Mouse (Mus musculus) forebrain, postnatal 0 days (tissue): ENCODE data around the gene Igfbp7. TPM values are rescaled to one million over a fixed set of nuclear protein-coding genes. Genes with fewer than 3 reads are reported as not detected.
A peak's percentile ranks its signal among the peaks of the same experiment; 100 is the strongest.

ENCODE experiments used
- ATAC-seq: fragments of 200-750 bp; cut with Nextera tagmentation; 2 replicates; pipeline ENCODE4 v1.8.0; 2017; ENCODE audit warnings: mild to moderate bottlenecking, moderate library complexity
- DNase-seq: peaks from one replicate; pipeline ENCODE4 v3.0.0-alpha.2; 2015
- H3K27ac ChIP-seq: fragments of 300-500 bp; sonication (generic); 2 replicates; pipeline ENCODE4 v1.5.1; 2014; ENCODE audit warnings: low read depth, mild to moderate bottlenecking, antibody characterized with exemption, low read length, moderate library complexity, mixed read lengths
- H3K27me3 ChIP-seq: fragments of 300-500 bp; sonication (generic); 2 replicates; pipeline ENCODE4 v1.6.1; 2014; ENCODE audit warnings: mild to moderate bottlenecking, low read length, mixed read lengths; ENCODE audit not compliant: insufficient read depth
- H3K36me3 ChIP-seq: fragments of 300-500 bp; sonication (generic); 2 replicates; pipeline ENCODE4 v1.6.1; 2014; ENCODE audit warnings: mild to moderate bottlenecking, moderate library complexity; ENCODE audit not compliant: insufficient read depth
- H3K4me1 ChIP-seq: fragments of 300-500 bp; sonication (generic); 2 replicates; pipeline ENCODE4 v1.6.1; 2014; ENCODE audit warnings: antibody characterized with exemption; ENCODE audit not compliant: insufficient read depth
- H3K4me2 ChIP-seq: fragments of 300-500 bp; sonication (generic); 2 replicates; pipeline ENCODE4 v1.6.1; 2014; ENCODE audit warnings: low read depth, mild to moderate bottlenecking, moderate library complexity
- H3K4me3 ChIP-seq: fragments of 300-500 bp; sonication (generic); 2 replicates; pipeline ENCODE4 v1.5.1; 2014; ENCODE audit warnings: low read depth, low read length, mixed read lengths
- H3K9ac ChIP-seq: fragments of 300-500 bp; sonication (generic); 2 replicates; pipeline ENCODE4 v1.6.1; 2014; ENCODE audit warnings: mild to moderate bottlenecking
- H3K9me3 ChIP-seq: fragments of 300-500 bp; sonication (generic); 2 replicates; pipeline ENCODE4 v1.6.1; 2016; ENCODE audit warnings: low read length
- CTCF ChIP-seq: sonication (generic); IDR thresholded peaks from 2 replicates; pipeline ENCODE4 v1.5.1; 2016; ENCODE audit warnings: antibody characterized with exemption, control low read depth, low read depth
- WGBS: fragments of 180-500 bp; shearing (Covaris S2); extraction: QIAGEN DNeasy Blood & Tissue Kit; methylation state at CpG from one replicate; pipeline ENCODE4 v1.1.7; 2014; 5-methylcytosine and 5-hydroxymethylcytosine counted together
- polyA plus RNA-seq: library from polyadenylated mRNA; unstranded; fragments of >200 nt; fragmentation: Nextera tagmentation; extraction: Ambion mirVana; gene quantifications from 2 replicates; pipeline ENCODE4 v1.2.1, GENCODE M21; 2015
- total RNA-seq: library from RNA; depleted of rRNA; stranded (reverse); fragments of >200 nt; gene quantifications from 2 replicates; pipeline ENCODE4 v1.2.3, GENCODE M21; 2014; rRNA removed

Igfbp7 gene
- total RNA-seq, result 39.8 and 44.3 TPM in 2 replicates
- 88.3 and 97.2 TPM in 2 replicates for polyA plus RNA-seq

DNA sequence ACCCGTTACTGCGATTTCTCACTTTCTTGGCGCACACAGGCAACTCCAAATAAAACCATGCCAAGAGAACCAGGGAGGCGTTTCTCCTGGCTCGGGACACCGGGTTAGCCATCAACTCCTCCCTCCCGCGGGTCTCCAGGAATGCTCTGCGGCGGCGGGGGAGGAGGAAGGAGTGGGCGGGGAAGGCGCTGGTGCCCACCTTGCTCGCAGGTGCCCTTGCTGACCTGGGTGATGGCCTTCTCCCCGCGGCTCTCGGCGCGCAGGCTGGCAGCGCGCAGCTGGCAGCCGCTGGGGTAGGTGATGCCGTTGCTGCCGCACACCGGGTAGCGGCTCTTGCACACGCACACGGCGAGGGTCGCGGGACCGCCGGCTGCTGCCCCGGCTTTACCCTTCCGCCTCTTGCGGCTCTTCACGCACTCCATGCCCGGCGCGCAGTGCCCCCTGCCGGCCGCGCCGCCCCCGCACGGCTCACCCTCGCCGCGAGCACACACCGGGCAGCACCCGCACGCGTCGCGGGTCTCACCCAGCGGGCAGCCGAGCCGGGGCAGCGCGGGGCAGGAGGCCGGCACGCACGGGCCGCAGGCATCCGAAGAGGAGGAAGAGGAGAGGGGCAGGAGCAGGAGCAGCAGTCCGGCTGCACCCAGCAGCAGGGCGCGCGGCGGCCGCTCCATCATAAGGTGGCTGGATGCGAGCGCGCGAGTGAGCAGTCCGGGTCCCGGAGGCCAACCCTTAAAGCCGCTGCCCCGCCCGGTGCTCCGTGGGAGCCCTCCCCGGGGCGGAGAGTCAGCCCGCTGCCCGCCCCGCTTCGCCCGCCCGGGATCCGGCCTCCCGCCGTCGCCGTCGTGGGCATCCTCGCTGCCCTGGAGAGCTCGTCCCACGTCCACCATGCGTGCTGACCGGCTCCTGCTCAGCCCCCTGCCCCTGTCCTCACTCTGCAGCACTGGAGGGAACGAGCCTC is at the start of gene Igfbp7:
Igfbp7 (minus strand) TSS at position 701 of the 958 bp plus-strand sequence.
- 7% methylated on average over 84 of the region's 101 CpGs for WGBS
- H3K4me2 ChIP-seq, result peak within 1 kb of the TSS; percentile 85
- peak; percentile 67 for DNase-seq

DNA sequence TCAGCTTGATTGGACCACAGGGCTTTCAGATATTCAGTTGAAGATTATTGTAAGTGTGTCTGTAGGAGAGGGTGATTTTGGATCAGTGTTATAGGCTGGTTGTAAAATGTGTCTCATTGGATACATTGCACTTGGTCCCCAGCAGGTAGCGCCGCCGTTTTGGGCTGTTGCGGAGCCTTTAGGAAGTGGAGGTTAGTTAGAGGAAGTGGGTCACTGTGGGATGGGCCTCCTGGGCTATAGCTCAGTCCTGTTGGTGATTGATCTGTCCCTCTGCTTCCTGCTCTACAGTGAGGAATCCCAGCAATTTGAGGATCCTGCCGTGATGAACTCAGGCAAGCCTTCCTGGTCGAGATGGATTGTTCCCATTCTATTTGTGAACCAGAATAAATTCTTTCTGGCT is 44.3 kb upstream of the Igfbp7 start:
- Histone ChIP-seq H3K4me1 (no peaks in the 10 kb centered on the region), H3K4me2 (no peak overlapping the region), H3K4me3 (no peak overlapping the region), H3K27ac (no peak overlapping the region), H3K27me3 (no peaks in the 10 kb centered on the region), H3K9ac (no peak overlapping the region), H3K36me3 (no peaks in the 10 kb centered on the region), H3K9me3 (no peaks in the 10 kb centered on the region)
- DNase-seq (no peak), ATAC-seq (no peak)
- TF ChIP-seq CTCF, result no peak
- WGBS, result 84% methylated on average over 6 of the region's 6 CpGs

More for the DNA sequence above, at the start of gene Igfbp7:
- Histone ChIP-seq H3K27me3 (no peaks in the 10 kb centered on the region), H3K4me1 (no peaks in the 10 kb centered on the region), H3K4me3 (peak within 1 kb of the TSS; percentile 59), H3K27ac (no peak within 1 kb of the TSS), H3K36me3 (no peaks in the 10 kb centered on the region), H3K9me3 (no peaks in the 10 kb centered on the region), H3K9ac (peak within 1 kb of the TSS; percentile 42)
- peak; percentile 76 for TF ChIP-seq CTCF
- peak; percentile 96 for ATAC-seq

DNA sequence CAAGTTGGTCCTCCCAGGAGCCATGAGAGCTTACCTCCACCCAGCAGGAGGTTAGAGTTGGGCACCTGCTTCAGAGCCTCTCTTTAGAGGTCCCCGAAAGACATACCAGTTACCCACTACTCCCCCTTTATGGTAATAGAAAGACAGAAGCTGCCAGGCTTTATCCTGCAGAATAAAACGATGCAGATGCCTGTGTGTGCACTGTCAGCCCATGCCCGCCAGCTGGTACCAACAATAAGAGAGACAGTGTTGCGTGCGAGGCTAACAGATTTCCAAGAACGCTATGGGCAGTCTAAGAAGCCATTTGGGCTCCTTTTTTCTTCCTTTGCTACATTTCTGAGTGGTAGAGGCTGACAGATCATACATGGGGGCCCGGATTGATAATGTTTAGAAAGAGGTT is 41.7 kb upstream of the Igfbp7 start:
- Histone ChIP-seq H3K9ac (no peak overlapping the region), H3K4me1 (no peaks in the 10 kb centered on the region), H3K27ac (no peak overlapping the region), H3K9me3 (no peaks in the 10 kb centered on the region), H3K4me2 (no peak overlapping the region), H3K4me3 (no peak overlapping the region), H3K27me3 (no peaks in the 10 kb centered on the region), H3K36me3 (no peaks in the 10 kb centered on the region)
- DNase-seq (peak; percentile 40), ATAC-seq (peak; percentile 78)
- WGBS, result 66% methylated on average over 7 of the region's 7 CpGs
- no peak for TF ChIP-seq CTCF

DNA sequence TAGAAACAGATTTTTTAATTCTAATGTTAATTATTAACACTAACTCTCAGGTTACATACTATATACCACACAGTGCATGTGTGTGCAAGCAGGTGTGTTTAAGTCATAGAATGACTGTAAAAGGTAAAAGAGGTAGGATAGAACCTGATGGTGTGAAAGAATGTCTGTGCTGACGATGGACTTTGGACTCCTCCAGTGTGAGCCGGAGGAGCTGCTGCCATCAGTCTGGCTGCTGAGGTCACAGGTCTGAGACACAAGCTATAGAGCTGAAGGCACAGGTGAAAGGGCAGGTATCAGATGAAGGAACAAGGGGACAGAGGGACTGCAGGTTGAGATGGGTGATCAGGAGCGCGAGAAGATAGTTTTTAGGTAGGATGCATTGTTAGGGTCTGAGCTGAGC is 37.6 kb upstream of the Igfbp7 start:
- DNase-seq (no peak), ATAC-seq (no peak)
- no peak overlapping the region for H3K4me2 ChIP-seq
- TF ChIP-seq CTCF, result no peak
- 94% methylated on average over 4 of the region's 4 CpGs for WGBS
- no peaks in the 10 kb centered on the region for H3K4me1 ChIP-seq
- H3K27me3 ChIP-seq, result no peaks in the 10 kb centered on the region
- no peak overlapping the region for H3K9ac ChIP-seq
- H3K36me3 ChIP-seq, result no peaks in the 10 kb centered on the region
- H3K4me3 ChIP-seq, result no peak overlapping the region
- no peaks in the 10 kb centered on the region for H3K9me3 ChIP-seq
- H3K27ac ChIP-seq, result no peak overlapping the region

DNA sequence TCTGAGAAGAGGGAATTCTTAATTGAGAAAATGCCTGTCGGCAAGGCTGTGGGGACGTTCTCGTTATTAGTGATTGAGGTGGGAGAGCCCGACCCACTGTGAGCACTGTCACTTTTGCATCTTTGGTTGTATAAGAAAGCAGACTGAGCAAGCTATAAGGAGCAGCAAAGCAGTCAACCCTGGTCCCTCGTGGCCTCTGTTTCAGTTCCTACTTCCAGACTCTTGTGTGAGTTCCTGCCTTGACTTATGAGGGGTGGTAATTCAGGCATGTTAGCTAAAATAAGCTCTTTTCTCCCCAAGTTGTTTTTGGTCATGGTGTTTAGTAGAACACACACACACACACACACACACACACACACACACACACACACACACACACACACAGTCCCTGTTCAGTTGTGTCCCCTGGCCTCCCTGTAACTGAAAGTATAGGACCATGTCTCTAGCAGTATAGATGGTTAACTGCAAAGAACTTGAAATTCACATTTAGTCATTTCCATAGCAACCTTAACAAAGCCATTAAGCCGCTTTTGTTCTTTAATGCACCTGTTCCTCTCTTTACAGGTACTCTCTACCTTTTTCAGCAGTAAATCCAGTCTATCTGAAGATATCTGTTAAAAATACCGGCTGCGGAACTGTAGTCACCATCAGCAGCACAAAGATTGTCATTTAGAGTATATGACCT is 36.2 kb upstream of the Igfbp7 start:
- 52% methylated on average over 8 of the region's 8 CpGs for WGBS
- peak; percentile 66 for ATAC-seq
- H3K9me3 ChIP-seq, result no peaks in the 10 kb centered on the region
- TF ChIP-seq CTCF, result no peak
- no peaks in the 10 kb centered on the region for H3K36me3 ChIP-seq
- H3K4me3 ChIP-seq, result no peak overlapping the region
- no peak overlapping the region; the same call in 1 of the 2 replicates for H3K27ac ChIP-seq
- no peak overlapping the region for H3K9ac ChIP-seq
- no peaks in the 10 kb centered on the region for H3K4me1 ChIP-seq
- no peak overlapping the region for H3K4me2 ChIP-seq
- peak; percentile 23 for DNase-seq
- H3K27me3 ChIP-seq, result no peaks in the 10 kb centered on the region

DNA sequence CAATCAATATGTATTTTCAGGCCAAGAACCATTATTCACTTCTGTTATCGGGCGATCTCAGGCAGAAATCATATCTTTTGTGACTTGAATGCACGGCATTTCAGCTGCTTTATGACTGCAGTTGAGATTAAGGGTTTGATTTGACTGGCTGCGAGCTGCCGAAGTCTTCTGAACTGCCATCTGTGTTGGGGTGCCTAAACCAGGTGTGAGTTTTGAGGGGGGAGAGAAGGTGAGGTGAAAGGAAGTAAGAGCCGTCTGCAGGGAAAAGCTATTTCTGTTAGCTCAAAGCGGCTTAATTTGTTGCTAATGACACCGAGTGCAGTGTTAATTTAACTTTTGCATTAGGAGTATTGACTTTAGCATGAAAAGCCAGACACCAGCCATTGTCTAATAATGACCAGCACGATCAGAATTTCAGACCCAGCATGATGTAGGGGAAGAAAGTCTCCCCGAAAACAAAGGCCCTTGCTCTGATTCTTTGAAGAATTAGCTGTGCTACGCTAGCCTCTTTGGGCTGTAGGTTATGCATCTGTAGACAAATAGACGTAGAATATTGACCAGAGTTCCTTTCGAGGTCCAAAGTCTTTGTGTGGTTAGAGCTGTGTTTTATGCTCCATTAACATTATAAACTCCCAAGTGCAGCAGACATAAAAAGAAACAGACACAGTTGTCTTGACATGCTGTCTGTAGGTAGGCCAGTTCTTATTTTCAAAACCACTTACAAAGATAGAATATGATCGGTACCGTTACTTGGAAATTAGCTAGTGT is 35.2 kb upstream of the Igfbp7 start:
- no peak overlapping the region; the same call in 1 of the 2 replicates for H3K27ac ChIP-seq
- no peaks in the 10 kb centered on the region for H3K9me3 ChIP-seq
- no peak for DNase-seq
- no peak overlapping the region for H3K9ac ChIP-seq
- H3K36me3 ChIP-seq, result no peaks in the 10 kb centered on the region
- no peak for ATAC-seq
- H3K4me1 ChIP-seq, result no peaks in the 10 kb centered on the region
- H3K4me2 ChIP-seq, result no peak overlapping the region
- WGBS, result 64% methylated on average over 15 of the region's 15 CpGs
- TF ChIP-seq CTCF, result no peak
- no peak overlapping the region for H3K4me3 ChIP-seq
- H3K27me3 ChIP-seq, result no peaks in the 10 kb centered on the region
